Mouse (Mus musculus) thymus, adult 2 months (tissue): Measurements from ENCODE around the gene Rnf126.

Experiments used
- CTCF ChIP-seq: fragments of 200-500 bp; IDR thresholded peaks from 2 replicates; pipeline ENCODE4 v1.5.1; 2012; ENCODE audit warnings: mild to moderate bottlenecking, control low read depth, low read length, moderate library complexity, borderline replicate concordance; ENCODE audit not compliant: control insufficient read depth, poor library complexity, insufficient read depth; ENCODE audit errors: extremely low read depth
- POLR2A ChIP-seq: fragments of 200-500 bp; IDR thresholded peaks from 2 replicates; pipeline ENCODE4 v1.6.1; 2012; ENCODE audit warnings: mild to moderate bottlenecking, low read length, control low read depth, moderate library complexity; ENCODE audit not compliant: control insufficient read depth, poor library complexity, insufficient read depth; ENCODE audit errors: extremely low read depth

DNA sequence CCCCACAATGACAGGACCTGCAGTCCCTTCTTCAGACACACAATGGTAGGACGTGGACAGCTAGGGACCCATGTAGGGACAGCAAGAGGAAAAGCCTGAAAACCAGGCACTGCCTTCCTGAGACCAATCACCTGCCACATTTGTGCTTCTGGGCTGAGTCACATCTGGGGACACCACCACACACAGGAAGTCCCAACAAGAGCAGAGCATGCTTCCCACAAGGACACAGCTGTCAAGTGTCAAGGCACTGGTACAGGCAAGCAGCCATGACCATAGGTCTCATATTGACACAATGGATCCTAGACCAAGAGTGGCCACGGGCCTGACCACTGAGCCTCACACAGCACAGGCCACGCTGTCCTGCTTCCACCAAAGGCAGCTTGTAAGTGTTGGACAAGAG, 3.9 kb downstream of the Rnf126 start:
- TF ChIP-seq CTCF (no peak), POLR2A (no peak)
